Mouse (Mus musculus) cerebellum, adult 2 months (tissue): ENCODE results near the gene Fbxl17.

Experiments used
- CTCF ChIP-seq: fragments of 200-500 bp; IDR thresholded peaks from 2 replicates; pipeline ENCODE4 v1.5.1; 2011; ENCODE audit warnings: low read depth, mild to moderate bottlenecking, control low read depth, low read length, moderate library complexity, borderline replicate concordance; ENCODE audit not compliant: insufficient read depth
- POLR2A ChIP-seq: fragments of 200-500 bp; IDR thresholded peaks from 2 replicates; pipeline ENCODE4 v1.6.1; 2011; ENCODE audit warnings: low read length, control low read depth, borderline replicate concordance; ENCODE audit not compliant: insufficient read depth

DNA sequence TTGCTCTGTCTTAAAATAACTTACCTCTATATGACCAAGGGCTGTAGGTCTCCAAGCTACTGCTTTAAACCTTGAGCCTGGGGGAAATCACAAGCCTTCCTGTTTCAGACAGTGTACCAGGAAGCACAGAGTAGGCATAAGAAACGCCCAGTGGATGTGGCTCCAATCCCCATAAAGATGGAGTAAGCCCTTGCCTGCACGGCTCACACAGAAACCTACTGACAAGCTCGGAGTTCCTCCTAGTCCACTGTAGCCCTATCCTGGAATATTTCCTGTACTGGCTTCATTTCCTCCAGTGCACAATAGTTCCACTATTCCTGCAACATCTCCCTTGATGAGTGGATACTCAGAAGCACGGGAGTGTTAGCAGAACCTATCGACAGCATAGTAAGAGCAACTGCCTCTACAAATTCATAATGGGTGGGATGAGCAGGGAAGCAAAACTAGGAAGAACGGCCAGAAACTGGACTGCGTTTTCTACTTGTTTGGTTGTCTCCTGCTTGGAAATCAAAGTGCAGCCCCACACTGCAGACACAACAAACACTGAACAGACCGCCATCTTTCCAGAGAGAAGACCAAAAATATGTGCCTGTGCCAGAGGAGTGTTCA lies 7.0 kb downstream of the Fbxl17 start:
- TF ChIP-seq POLR2A: no peak
- no peak for TF ChIP-seq CTCF
